Mouse (Mus musculus) naive thymus-derived CD4-positive, alpha-beta T cell, adult 5 months (primary cell): ENCODE measurements around the gene Hmgcr. TPM values are rescaled to one million over a fixed set of nuclear protein-coding genes. Genes with fewer than 3 reads are reported as not detected.

ENCODE experiments used
- polyA plus RNA-seq: library from polyadenylated mRNA; unstranded; fragments of 100-300 nt; shearing (Covaris generic); gene quantifications from one replicate; pipeline ENCODE4 v1.2.1, GENCODE M21; 2017

Hmgcr gene
- polyA plus RNA-seq, result 75.4 TPM

GRCm38 (mm10) chr13:96670406-96671077 is at the start of gene Hmgcr:
Gene Hmgcr (minus strand): TSS chr13:96670936.

Other genes with a start within 250 kb of the Hmgcr start
- not detected for gene Ankdd1b, start 199.7 kb downstream of the Hmgcr start, polyA plus RNA-seq
- gene Gm17622, start 180.2 kb downstream of the Hmgcr start, polyA plus RNA-seq, result not detected
- gene Polk, start 128.4 kb downstream of the Hmgcr start, polyA plus RNA-seq, result 9.5 TPM
- 42.5 TPM for gene Col4a3bp, start 128.3 kb downstream of the Hmgcr start, polyA plus RNA-seq
- not detected for gene Ankrd31, start 77.3 kb upstream of the Hmgcr start, polyA plus RNA-seq